Mouse (Mus musculus) embryonic facial prominence, embryonic 15.5 days (tissue): ENCODE results near the gene Sds. TPM values are rescaled to one million over a fixed set of nuclear protein-coding genes. Genes with fewer than 3 reads are reported as not detected.
A peak's percentile ranks its signal among the peaks of the same experiment; 100 is the strongest.

Experiments
- ATAC-seq: fragments of 200-750 bp; cut with Nextera tagmentation; 2 replicates; pipeline ENCODE4 v1.8.0; 2017; ENCODE audit warnings: low read depth, moderate TSS enrichment; ENCODE audit not compliant: insufficient number of reproducible peaks, low FRiP score, low TSS enrichment
- H3K27ac ChIP-seq: fragments of 300-500 bp; sonication (generic); replicated peaks from 2 replicates; pipeline ENCODE4 v1.5.1; 2015; ENCODE audit warnings: mild to moderate bottlenecking, inconsistent platforms
- H3K27me3 ChIP-seq: fragments of 300-500 bp; sonication (generic); 2 replicates; pipeline ENCODE4 v1.6.1; 2015; ENCODE audit warnings: inconsistent platforms
- H3K36me3 ChIP-seq: fragments of 300-500 bp; sonication (generic); 2 replicates; pipeline ENCODE4 v1.6.1; 2015; ENCODE audit warnings: mild to moderate bottlenecking, inconsistent platforms
- H3K4me1 ChIP-seq: fragments of 300-500 bp; sonication (generic); 2 replicates; pipeline ENCODE4 v1.6.1; 2015; ENCODE audit warnings: inconsistent platforms
- H3K4me2 ChIP-seq: fragments of 300-500 bp; sonication (generic); replicated peaks from 2 replicates; pipeline ENCODE4 v1.6.1; 2015; ENCODE audit warnings: mild to moderate bottlenecking, inconsistent platforms
- H3K4me3 ChIP-seq: fragments of 300-500 bp; sonication (generic); replicated peaks from 2 replicates; pipeline ENCODE4 v1.5.1; 2015; ENCODE audit warnings: mild to moderate bottlenecking, inconsistent platforms
- H3K9ac ChIP-seq: fragments of 300-500 bp; sonication (generic); 2 replicates; pipeline ENCODE4 v1.6.1; 2015; ENCODE audit warnings: inconsistent platforms
- H3K9me3 ChIP-seq: fragments of 300-500 bp; sonication (generic); replicated peaks from 2 replicates; pipeline ENCODE4 v1.6.1; 2016; ENCODE audit warnings: inconsistent platforms
- WGBS: fragments of 180-500 bp; shearing (Covaris S2); methylation state at CpG from one replicate; pipeline ENCODE4 v1.1.7; 2015; 5-methylcytosine and 5-hydroxymethylcytosine counted together
- polyA plus RNA-seq: library from polyadenylated mRNA; unstranded; fragments of >200 nt; fragmentation: Nextera tagmentation; extraction: Ambion mirVana; gene quantifications from 2 replicates; pipeline ENCODE4 v1.2.1, GENCODE M21; 2015

Sds gene
- polyA plus RNA-seq, 1 experiment from 2014 or later = not detected

DNA sequence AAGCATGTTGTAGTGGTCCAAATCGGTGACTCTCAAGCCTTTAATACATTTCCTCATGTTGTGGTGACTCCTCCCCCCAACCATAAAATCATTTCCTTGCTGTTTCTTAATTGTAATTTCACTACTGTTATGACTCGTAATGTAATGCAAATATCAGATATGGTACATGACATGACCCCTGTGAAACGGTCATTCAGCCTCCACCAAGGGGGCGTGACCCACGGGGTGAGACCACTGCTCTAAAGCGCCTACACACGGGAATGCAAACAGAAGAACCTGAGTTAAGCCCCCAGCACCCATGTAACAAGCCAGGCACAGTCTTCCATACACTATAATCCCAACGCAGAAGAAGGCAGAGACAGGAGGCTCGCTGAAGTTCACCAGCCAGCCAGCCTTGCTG lies 29.5 kb downstream of the Sds start:
- no peak for ATAC-seq
- WGBS = 64% methylated on average over 9 of the region's 9 CpGs
- Histone ChIP-seq H3K9me3 (no peaks in the 10 kb centered on the region), H3K36me3 (no peaks in the 10 kb centered on the region), H3K9ac (no peak overlapping the region), H3K4me3 (no peak overlapping the region), H3K4me2 (peak overlapping the region; percentile 32; the same call in 1 of the 2 replicates), H3K27me3 (no peaks in the 10 kb centered on the region), H3K4me1 (peaks cover 33% of the 10 kb centered on the region), H3K27ac (no peak overlapping the region)

DNA sequence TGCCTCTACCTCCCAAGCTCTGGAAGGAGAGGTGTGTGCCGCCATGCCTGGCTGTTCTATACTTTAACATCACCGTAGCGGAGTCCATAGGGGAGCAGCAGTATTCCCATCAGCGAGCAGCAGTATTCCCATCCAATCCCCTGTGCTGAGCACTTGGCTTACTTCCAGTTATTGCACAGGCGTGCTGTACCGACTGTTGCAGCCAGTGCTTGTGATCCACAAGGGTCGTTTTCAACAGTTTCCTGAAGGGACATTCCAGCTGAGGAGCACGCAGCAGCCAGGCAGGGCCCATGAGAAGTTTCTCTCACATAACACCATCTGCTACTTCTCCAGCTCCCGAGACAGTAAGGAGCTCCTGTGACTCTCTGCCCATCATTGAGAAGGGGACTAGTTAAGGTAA lies 30.2 kb downstream of the Sds start:
- H3K9me3 ChIP-seq = no peaks in the 10 kb centered on the region
- 49% methylated on average over 9 of the region's 9 CpGs for WGBS
- ATAC-seq = no peak
- H3K36me3 ChIP-seq = no peaks in the 10 kb centered on the region
- no peak overlapping the region for H3K27ac ChIP-seq
- H3K4me3 ChIP-seq = no peak overlapping the region
- no peak overlapping the region for H3K4me2 ChIP-seq
- H3K4me1 ChIP-seq = peaks cover 37% of the 10 kb centered on the region
- no peaks in the 10 kb centered on the region for H3K27me3 ChIP-seq
- no peak overlapping the region for H3K9ac ChIP-seq

DNA sequence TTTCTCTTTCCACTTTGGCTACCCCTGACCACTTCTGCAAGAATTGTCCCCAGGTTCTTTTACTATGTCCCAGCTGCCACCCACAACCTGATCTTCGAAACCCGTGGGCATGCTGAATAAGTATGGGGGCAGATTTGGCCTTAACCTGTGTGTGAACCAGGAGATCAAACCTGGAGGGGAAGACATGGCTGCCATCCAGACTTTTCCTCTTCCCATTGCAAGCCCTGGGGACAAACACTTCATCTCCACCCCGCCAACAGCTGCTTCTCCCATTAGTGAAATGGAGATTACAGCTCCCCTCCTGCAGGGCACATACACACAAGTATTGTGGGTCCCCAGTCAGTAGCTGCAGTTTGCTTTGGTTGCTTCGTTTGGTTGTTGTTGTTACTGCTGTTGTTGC lies 31.0 kb downstream of the Sds start:
- no peaks in the 10 kb centered on the region for H3K9me3 ChIP-seq
- no peak overlapping the region for H3K4me3 ChIP-seq
- H3K36me3 ChIP-seq = no peaks in the 10 kb centered on the region
- ATAC-seq = no peak
- 44% methylated on average over 4 of the region's 4 CpGs for WGBS
- no peaks in the 10 kb centered on the region for H3K27me3 ChIP-seq
- H3K4me1 ChIP-seq = peaks cover 36% of the 10 kb centered on the region
- no peak overlapping the region for H3K9ac ChIP-seq
- H3K4me2 ChIP-seq = no peak overlapping the region
- H3K27ac ChIP-seq = no peak overlapping the region

DNA sequence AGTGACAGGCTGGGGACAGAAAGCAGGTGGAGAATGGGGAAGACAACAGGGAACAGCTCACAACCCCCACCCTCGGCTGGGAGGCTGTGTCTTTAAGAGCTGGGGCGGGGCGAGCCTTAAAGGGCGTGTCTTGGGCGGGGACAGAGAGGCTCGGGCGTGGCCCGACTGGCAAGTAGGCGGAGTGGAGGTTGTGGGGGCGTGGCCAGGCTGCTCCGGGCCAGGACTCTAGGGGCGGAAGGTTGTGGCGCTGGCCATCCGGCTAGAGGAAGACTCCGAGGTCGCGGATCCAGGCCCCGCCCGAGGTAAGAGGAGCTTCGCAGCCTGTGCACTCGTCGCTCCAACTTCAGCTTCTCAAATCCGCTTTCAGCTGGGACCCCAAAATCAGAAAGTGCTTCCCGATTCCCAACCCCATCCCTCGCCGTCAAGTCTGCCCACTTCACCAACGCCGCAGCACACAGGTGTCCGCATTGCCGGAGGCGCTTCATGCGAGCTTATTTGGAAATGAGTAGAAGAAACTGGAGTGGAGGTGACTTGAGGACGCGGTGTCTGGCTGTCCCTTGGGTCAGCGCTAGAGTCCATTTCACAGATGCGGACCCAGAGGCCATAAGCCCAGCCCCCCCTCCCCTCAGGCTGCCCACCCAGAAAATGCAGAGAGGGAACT lies 34.8 kb downstream of the Sds start, which contains the start of gene Slc8b1:
TSS of gene Slc8b1 (plus strand) at position 187 of the 661 bp plus-strand sequence.
- no peaks in the 10 kb centered on the region for H3K27me3 ChIP-seq
- peak within 1 kb of the TSS; percentile 81 for H3K4me2 ChIP-seq
- no peaks in the 10 kb centered on the region for H3K36me3 ChIP-seq
- H3K4me1 ChIP-seq = peaks cover 54% of the 10 kb centered on the region
- peak; percentile 89 for ATAC-seq
- peak within 1 kb of the TSS; percentile 63 for H3K4me3 ChIP-seq
- peak within 1 kb of the TSS; percentile 37 for H3K9ac ChIP-seq
- H3K27ac ChIP-seq = 0 out of 2 replicates have a peak within 1 kb of the TSS, but pooled peaks have one; percentile 60
- under 1% methylated on average over 36 of the region's 36 CpGs for WGBS
- no peaks in the 10 kb centered on the region for H3K9me3 ChIP-seq

DNA sequence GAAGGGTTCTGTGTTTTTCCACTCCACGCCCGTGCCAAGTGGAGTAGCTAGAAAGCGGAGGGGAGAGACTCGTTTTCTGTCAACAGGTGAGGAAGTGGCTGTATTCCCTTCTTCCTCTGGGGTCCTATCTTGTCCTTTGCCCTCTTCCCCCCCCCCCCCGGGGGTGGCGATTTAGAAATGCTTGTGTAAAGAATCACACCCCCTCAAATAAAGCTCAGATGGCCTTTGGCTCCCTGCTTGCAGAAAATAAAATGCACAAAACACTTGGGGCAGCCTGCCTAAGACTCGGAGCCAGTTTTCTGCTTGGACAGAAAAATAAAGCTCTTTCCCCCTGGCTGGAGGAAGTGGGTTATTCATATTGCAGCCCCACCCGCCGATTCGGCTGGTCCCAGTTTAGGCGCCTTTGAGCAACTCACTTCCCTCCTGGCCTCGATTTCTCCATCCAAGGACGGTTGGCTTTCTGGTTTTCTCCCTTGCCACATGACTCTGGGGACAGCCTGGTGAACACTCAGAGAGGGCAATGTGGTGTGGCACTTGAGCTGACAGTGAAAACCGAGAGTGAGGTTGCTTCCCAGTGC lies 35.4 kb downstream of the Sds start:
- H3K9ac ChIP-seq = peak overlapping the region; percentile 37
- no peaks in the 10 kb centered on the region for H3K27me3 ChIP-seq
- H3K4me1 ChIP-seq = peaks cover 57% of the 10 kb centered on the region
- H3K4me2 ChIP-seq = peak overlapping the region; percentile 81
- no peaks in the 10 kb centered on the region for H3K9me3 ChIP-seq
- no peaks in the 10 kb centered on the region for H3K36me3 ChIP-seq
- WGBS = 16% methylated on average over 14 of the region's 14 CpGs
- peak overlapping the region; percentile 63 for H3K4me3 ChIP-seq
- no peak overlapping the region for H3K27ac ChIP-seq
- ATAC-seq = no peak

DNA sequence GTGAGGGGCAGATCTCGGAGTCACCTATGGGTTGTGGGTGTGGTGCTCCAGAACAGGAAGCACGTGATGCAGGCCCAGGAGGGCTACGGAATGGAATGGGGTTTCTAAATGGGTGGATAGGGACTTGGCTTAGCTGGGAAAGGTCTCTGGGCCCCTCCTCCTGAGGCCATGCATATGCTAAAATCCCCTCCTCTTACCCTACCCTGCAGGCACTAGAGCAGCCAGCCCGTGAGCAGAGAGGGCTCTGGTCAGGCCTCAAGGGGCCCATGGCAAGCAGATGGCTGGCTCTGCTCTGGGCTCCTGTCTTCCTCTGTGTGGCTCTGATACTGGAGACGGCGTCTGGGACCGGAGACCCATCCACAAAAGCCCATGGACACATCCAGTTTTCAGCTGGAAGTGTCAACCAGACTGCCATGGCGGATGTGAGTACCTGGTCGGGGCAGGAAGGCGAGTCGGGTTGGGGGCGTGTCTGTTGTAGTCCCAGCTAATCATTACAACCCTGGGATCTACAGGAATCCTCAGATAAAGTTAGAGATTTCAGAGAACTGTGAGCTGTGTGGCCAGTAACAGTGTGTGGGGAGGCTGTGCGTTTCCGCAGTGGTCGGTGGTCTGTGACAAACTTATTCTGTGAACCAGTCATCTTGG lies 36.7 kb downstream of the Sds start:
- H3K4me3 ChIP-seq = no peak overlapping the region
- no peak for ATAC-seq
- H3K4me2 ChIP-seq = no peak overlapping the region
- peaks cover 64% of the 10 kb centered on the region for H3K4me1 ChIP-seq
- H3K27ac ChIP-seq = 0 out of 2 replicates have a peak overlapping the region, but pooled peaks have one; percentile 34
- no peaks in the 10 kb centered on the region for H3K36me3 ChIP-seq
- WGBS = 44% methylated on average over 15 of the region's 15 CpGs
- no peak overlapping the region for H3K9ac ChIP-seq
- no peaks in the 10 kb centered on the region for H3K27me3 ChIP-seq
- H3K9me3 ChIP-seq = no peaks in the 10 kb centered on the region

DNA sequence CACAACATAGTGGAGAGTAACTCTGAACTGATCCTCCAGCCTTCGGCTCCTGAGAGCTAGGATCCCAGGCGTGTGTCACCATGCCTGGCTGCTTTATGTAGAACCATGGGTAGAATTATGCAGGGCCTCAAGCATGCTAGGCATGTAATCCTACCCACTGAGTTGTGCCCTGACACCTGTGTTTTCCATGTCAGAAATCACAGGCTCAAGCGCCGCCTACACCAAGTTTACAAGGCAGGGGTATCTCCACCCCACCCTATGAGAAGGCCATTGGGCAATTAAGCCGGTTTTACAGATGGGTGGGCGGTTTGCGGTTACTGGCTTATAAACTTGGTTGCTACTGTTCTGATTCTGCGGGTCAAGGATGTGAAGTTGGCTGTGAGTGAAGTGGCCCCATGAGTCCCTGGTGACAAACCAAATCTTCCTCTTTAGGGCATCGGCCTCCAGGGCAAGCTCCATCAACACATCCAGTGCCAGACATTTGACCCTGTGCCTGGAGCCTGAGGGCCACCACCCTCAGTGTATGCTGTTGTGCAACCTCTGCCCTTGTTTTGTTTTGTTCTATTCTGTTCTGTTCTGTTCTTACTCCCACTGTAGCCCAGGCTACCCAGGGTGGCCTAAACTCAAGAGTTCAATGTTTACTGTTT lies 37.8 kb downstream of the Sds start:
- H3K27me3 ChIP-seq = no peaks in the 10 kb centered on the region
- no peak for ATAC-seq
- H3K9ac ChIP-seq = no peak overlapping the region
- H3K27ac ChIP-seq = peak overlapping the region; percentile 76; the same call in 1 of the 2 replicates
- no peak overlapping the region for H3K4me3 ChIP-seq
- peaks cover 64% of the 10 kb centered on the region for H3K4me1 ChIP-seq
- no peaks in the 10 kb centered on the region for H3K36me3 ChIP-seq
- 60% methylated on average over 9 of the region's 9 CpGs for WGBS
- H3K9me3 ChIP-seq = no peaks in the 10 kb centered on the region
- no peak overlapping the region for H3K4me2 ChIP-seq

DNA sequence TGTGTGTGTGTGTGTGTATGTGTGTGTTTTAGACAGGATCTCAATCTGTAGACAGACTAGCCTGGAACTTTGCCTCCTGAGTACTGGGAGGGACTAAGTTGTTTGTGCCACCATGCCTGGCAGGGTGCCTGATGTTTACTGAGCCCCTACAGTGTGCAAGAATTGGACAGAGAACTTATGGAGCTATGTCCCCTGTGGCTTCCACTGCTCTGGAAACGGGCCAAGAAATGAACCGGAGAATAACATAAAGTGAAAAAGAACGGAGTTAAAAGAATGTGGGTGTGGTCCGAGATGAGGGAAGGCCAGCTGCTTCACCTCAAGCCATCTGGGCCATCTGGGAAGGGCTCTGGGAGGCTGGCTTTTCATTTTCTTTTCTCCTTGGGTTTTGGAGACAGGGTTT lies 38.4 kb downstream of the Sds start:
- Histone ChIP-seq H3K4me3 (no peak overlapping the region), H3K27ac (peak overlapping the region; percentile 76), H3K9ac (no peak overlapping the region), H3K9me3 (no peaks in the 10 kb centered on the region), H3K36me3 (no peaks in the 10 kb centered on the region), H3K4me1 (peaks cover 64% of the 10 kb centered on the region), H3K27me3 (no peaks in the 10 kb centered on the region), H3K4me2 (no peak overlapping the region)
- 7% methylated on average over 4 of the region's 4 CpGs for WGBS
- no peak for ATAC-seq

DNA sequence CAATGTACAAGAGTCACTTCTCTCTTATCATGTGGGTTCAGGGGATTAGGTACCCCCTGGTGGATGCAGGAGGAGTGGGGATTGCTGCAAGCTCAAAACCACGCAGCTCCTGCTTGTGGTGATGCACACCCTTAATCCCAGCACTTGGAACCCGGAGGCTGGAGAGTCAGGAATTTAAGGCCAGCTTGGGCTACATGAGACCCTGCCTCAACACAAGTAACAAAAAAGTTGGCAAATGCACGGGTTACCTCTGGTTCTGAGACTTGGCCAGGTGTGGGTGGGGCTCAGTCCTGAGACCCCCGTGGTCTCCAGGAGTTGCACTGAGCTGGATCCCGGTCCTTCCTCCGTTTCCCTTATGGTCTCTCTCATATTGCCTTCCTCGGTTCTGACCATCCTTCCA lies 39.1 kb downstream of the Sds start:
- Histone ChIP-seq H3K9ac (no peak overlapping the region), H3K27me3 (no peaks in the 10 kb centered on the region), H3K4me1 (peaks cover 61% of the 10 kb centered on the region), H3K36me3 (no peaks in the 10 kb centered on the region), H3K27ac (peak overlapping the region; percentile 76; the same call in 1 of the 2 replicates), H3K9me3 (no peaks in the 10 kb centered on the region), H3K4me2 (no peak overlapping the region), H3K4me3 (no peak overlapping the region)
- ATAC-seq = no peak
- WGBS = 66% methylated on average over 7 of the region's 7 CpGs

DNA sequence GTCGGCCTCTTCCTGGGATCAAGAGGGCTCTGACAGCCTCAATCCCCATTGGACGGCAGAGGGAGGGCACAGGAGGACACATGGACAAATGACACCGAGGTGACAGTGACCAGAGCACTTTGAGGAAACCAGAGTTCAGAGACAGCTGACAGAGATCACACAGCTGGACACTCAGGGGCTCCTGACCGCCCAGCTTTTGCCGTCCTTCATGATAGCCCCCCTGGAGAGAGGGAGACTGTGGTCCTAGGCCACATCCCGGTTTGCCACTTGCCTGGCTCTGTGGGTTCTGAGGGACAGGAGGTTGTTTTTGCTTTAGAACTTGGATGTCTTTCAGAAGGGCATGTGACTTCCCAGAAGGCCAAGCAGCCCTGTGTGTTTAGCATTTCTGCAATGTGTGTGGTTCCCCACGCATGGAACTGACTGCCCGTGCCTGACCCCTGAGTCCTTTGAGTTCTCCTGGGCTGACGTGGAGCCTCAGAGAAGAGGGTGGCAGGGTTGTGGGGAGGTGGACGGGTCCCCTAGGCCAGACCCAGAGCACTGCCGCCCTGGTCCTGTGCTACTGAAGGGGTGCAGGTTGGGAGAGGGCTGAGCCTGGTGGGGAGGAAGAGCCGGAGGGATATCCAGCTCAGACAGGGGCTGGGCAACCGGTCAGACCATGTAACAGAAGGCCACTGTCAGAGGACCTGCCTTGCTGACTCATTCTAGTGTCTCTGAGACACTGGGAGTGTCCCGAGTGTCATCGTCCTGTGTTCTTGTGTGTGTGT lies 40.1 kb downstream of the Sds start:
- H3K9me3 ChIP-seq = no peaks in the 10 kb centered on the region
- ATAC-seq = no peak
- no peaks in the 10 kb centered on the region for H3K36me3 ChIP-seq
- WGBS = 59% methylated on average over 15 of the region's 15 CpGs
- H3K4me1 ChIP-seq = peaks cover 53% of the 10 kb centered on the region
- peak overlapping the region; percentile 22; the same call in 1 of the 2 replicates for H3K27ac ChIP-seq
- no peak overlapping the region for H3K4me3 ChIP-seq
- no peak overlapping the region for H3K9ac ChIP-seq
- H3K4me2 ChIP-seq = no peak overlapping the region
- H3K27me3 ChIP-seq = no peaks in the 10 kb centered on the region
